Mouse (Mus musculus): ENCODE measurements around the gene Slc34a1. TPM values are rescaled to one million over a fixed set of nuclear protein-coding genes. Genes with fewer than 3 reads are reported as not detected.
A peak's percentile ranks its signal among the peaks of the same experiment; 100 is the strongest.

Gene Slc34a1
- polyA plus RNA-seq, 1 experiment from 2014 or later: not detected

DNA sequence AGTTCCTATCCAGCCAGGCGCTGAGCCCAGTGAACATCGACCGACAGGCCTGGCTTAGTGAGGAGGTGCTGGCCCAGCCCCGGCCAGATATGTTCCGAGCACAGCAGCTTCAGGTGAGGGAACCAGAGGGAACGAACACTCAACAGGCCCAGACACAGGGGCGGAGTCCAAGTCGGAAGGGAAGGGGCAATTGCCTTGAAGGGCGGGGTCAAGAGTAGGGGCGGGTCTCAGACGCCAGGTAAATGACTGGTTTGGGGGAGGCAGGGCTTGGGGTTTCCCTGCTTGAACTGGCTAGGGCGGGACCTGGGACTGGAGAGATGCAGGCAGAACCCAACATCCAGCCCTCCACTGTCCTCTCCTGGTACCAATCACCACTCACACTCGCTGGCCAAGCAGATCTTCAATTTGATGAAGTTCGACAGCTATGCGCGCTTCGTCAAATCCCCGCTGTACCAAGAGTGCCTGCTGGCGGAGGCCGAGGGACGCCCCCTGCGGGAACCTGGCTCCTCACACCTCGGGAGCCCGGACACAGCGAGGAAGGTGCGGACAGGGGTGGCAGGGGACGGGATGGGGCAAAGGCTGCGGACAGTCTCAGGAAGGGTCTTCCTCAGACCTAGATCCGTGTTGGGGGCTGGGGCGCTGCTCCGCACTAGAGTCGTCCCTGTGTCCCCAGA, 18.9 kb upstream of the Slc34a1 start:
- Histone ChIP-seq H3K36me3 (replicated peaks) (no peaks in the 10 kb centered on the region), H3K27ac (no peak overlapping the region), H3K4me1 (peaks cover 4% of the 10 kb centered on the region; the same call in 1 of the 2 replicates), H3K4me3 (replicated peaks) (no peak overlapping the region; the same call in 1 of the 2 replicates), H3K9ac (no peak overlapping the region), H3K9me3 (no peaks in the 10 kb centered on the region), H3K4me2 (no peak overlapping the region), H3K27me3 (peaks cover 77% of the 10 kb centered on the region)
- ATAC-seq (ENCODE audit: low FRiP score): no peak
- WGBS: 3% methylated on average over 32 of the region's 32 CpGs

GRCm38 (mm10) chr13:55381790-55382189, 16.2 kb upstream of the Slc34a1 start:
- no peak overlapping the region for H3K4me3 ChIP-seq (replicated peaks)
- no peak overlapping the region for H3K4me2 ChIP-seq
- no peak for ATAC-seq (ENCODE audit: low FRiP score)
- peaks cover 69% of the 10 kb centered on the region for H3K27me3 ChIP-seq
- H3K9me3 ChIP-seq: no peaks in the 10 kb centered on the region
- no peak overlapping the region for H3K9ac ChIP-seq
- H3K36me3 ChIP-seq (replicated peaks): no peaks in the 10 kb centered on the region
- WGBS: 82% methylated on average over 4 of the region's 4 CpGs
- H3K27ac ChIP-seq: no peak overlapping the region
- peaks cover 4% of the 10 kb centered on the region; the same call in 1 of the 2 replicates for H3K4me1 ChIP-seq

DNA sequence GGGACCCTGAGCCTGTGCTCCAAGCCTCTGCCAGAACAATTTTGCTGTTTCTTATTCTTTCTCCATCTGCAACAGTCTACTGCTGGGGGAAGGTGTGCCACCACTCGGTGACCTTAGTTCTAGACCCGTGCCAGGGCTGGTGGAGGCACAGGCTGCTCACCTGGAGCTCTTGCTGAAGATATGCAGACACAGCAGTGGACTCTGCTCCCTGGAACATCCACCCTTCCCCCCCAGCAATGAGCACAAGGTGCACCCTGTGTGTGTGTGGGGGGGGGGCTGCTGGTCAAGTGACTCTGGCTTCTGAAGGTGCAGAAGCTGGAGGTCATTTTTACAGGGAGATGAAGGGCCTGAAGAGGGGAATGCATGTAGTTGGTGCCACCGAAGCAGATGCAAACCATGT, 7.3 kb upstream of the Slc34a1 start:
- no peak overlapping the region for H3K4me2 ChIP-seq
- WGBS: 81% methylated on average over 3 of the region's 3 CpGs
- H3K9me3 ChIP-seq: no peaks in the 10 kb centered on the region
- H3K27me3 ChIP-seq: 0 out of 2 replicates have a peak, but pooled peaks cover 7% of the 10 kb centered on the region
- H3K4me3 ChIP-seq (replicated peaks): no peak overlapping the region
- no peak overlapping the region for H3K27ac ChIP-seq
- H3K9ac ChIP-seq: no peak overlapping the region
- no peaks in the 10 kb centered on the region for H3K4me1 ChIP-seq
- ATAC-seq (ENCODE audit: low FRiP score): no peak
- no peaks in the 10 kb centered on the region for H3K36me3 ChIP-seq (replicated peaks)

DNA sequence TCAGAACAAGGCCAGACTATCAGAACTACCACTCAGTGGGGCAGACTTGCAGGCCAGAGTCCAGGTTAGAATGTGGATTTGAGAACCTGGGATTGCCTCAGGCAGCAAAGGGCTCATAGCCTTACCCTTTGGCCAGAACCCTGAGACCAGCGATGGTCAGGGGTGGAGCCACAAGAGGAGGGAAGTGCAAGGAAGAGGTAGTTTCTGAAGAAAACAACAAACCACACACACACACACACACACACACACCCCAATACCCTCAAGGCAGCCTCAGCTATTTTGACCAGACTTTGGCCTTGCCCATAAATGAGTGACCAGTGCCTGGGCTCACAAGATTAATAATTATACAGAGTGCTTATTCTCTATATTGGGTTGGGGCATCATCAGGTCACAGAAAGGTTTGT, 6.4 kb upstream of the Slc34a1 start:
- Histone ChIP-seq H3K4me2 (no peak overlapping the region), H3K27me3 (0 out of 2 replicates have a peak, but pooled peaks cover 6% of the 10 kb centered on the region), H3K4me3 (replicated peaks) (no peak overlapping the region), H3K27ac (no peak overlapping the region), H3K4me1 (no peaks in the 10 kb centered on the region), H3K36me3 (replicated peaks) (no peaks in the 10 kb centered on the region), H3K9ac (no peak overlapping the region), H3K9me3 (no peaks in the 10 kb centered on the region)
- WGBS: 63% methylated on average over 1 of the region's 1 CpGs
- ATAC-seq (ENCODE audit: low FRiP score): no peak

DNA sequence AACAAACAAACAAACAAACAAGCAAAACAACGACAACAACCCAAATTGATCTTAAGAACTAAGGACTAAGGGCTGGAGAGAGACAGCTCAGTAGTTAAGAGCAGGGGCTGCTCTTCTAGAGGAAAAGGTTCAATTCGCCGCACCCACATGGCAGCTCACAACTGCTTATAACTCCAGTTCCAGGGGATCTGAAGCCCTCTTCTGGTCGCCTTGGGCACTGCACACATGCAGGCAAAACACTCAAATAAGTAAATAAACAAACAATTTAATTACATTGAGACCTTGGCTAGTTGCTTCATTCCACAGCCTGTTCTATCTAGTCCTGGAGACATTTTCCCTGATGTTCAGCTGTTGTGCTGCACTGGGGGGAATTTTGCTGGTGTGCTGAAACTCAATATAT, 5.1 kb upstream of the Slc34a1 start:
- no peak overlapping the region for H3K4me3 ChIP-seq (replicated peaks)
- WGBS: 74% methylated on average over 4 of the region's 4 CpGs

DNA sequence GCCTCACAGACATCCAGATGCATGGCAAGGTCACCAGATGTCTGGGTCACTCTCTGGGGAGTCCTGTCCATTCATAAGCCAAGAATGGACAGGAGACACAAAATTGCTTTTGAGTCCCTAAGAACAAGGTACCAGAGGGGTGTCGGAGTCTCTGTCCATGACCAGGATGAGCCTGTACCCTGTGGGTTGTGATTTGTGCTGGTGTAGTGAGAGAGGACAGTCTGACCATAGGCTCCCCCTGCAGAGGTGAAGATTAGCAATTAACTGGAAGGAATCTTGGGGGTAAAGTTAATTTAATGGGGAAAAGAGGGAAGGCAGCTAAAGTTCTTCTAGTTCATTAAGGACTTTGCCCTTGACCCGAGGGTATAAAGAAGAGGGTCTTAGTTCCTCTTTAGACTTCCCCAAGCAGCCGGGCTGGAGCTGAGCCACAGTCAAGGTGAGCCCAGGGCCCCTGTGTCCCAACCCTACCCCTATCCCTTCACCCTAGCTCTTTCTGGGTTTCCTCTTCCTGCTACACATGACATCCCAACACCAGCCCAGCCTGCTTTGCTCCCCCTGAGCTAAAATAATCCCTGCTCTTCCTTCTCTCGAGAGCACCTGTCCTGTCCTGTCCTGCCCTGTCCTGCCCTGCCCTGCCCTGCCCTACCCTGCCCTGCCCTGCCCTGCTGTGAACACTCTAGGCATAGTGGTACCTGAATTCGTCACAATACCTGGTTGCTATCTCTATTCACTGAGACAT, 1.5 kb downstream of the Slc34a1 start:
- H3K36me3 ChIP-seq (replicated peaks): no peaks in the 10 kb centered on the region
- no peak overlapping the region for H3K4me2 ChIP-seq
- H3K27ac ChIP-seq: no peak overlapping the region
- H3K9me3 ChIP-seq: no peaks in the 10 kb centered on the region
- ATAC-seq (ENCODE audit: low FRiP score): no peak
- H3K9ac ChIP-seq: no peak overlapping the region
- peaks cover 30% of the 10 kb centered on the region for H3K27me3 ChIP-seq
- H3K4me1 ChIP-seq: peaks cover 14% of the 10 kb centered on the region
- 71% methylated on average over 5 of the region's 5 CpGs for WGBS
- H3K4me3 ChIP-seq (replicated peaks): no peak overlapping the region

More for the DNA sequence above, 5.1 kb upstream of the Slc34a1 start:
- H3K4me2 ChIP-seq: no peak overlapping the region
- H3K9me3 ChIP-seq: no peaks in the 10 kb centered on the region
- H3K36me3 ChIP-seq (replicated peaks): no peaks in the 10 kb centered on the region
- 0 out of 2 replicates have a peak, but pooled peaks cover 2% of the 10 kb centered on the region for H3K27me3 ChIP-seq
- no peaks in the 10 kb centered on the region for H3K4me1 ChIP-seq
- H3K27ac ChIP-seq: no peak overlapping the region
- ATAC-seq (ENCODE audit: low FRiP score): no peak
- H3K9ac ChIP-seq: no peak overlapping the region

- Histone ChIP-seq H3K27me3 (peaks cover 30% of the 10 kb centered on the region), H3K4me2 (no peak overlapping the region), H3K9ac (no peak overlapping the region), H3K4me1 (peaks cover 15% of the 10 kb centered on the region), H3K4me3 (replicated peaks) (no peak overlapping the region), H3K9me3 (no peaks in the 10 kb centered on the region), H3K36me3 (replicated peaks) (no peaks in the 10 kb centered on the region), H3K27ac (no peak overlapping the region)
- WGBS: 88% methylated on average over 1 of the region's 1 CpGs
- ATAC-seq (ENCODE audit: low FRiP score): no peak
Observed at GRCm38 (mm10) chr13:55400039-55400346, 2.0 kb downstream of the Slc34a1 start.

DNA sequence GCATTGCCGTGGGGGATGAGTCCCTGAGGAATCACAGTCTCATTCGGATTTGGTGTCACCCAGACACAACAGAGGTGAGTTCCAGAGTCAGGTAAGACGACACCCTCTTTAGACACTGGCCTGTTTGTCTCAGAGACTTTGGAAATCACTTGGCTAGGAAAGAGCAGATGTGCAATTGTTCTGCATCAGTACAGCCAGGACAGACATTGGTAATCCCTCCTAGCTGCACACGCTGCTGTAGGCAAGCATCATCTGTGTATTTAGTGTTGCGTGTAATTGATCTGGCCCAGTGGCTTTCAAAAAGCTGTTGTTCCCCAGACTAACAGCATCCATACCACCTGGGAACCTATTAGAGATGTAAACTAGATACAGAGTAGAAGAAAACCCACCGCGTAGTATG, 5.3 kb downstream of the Slc34a1 start:
- no peaks in the 10 kb centered on the region for H3K36me3 ChIP-seq (replicated peaks)
- ATAC-seq (ENCODE audit: low FRiP score): no peak
- no peak overlapping the region for H3K4me3 ChIP-seq (replicated peaks)
- H3K4me1 ChIP-seq: peaks cover 25% of the 10 kb centered on the region
- H3K9ac ChIP-seq: no peak overlapping the region
- H3K9me3 ChIP-seq: no peaks in the 10 kb centered on the region
- WGBS: 71% methylated on average over 7 of the region's 7 CpGs
- H3K4me2 ChIP-seq: no peak overlapping the region
- peaks cover 30% of the 10 kb centered on the region for H3K27me3 ChIP-seq
- no peak overlapping the region for H3K27ac ChIP-seq

DNA sequence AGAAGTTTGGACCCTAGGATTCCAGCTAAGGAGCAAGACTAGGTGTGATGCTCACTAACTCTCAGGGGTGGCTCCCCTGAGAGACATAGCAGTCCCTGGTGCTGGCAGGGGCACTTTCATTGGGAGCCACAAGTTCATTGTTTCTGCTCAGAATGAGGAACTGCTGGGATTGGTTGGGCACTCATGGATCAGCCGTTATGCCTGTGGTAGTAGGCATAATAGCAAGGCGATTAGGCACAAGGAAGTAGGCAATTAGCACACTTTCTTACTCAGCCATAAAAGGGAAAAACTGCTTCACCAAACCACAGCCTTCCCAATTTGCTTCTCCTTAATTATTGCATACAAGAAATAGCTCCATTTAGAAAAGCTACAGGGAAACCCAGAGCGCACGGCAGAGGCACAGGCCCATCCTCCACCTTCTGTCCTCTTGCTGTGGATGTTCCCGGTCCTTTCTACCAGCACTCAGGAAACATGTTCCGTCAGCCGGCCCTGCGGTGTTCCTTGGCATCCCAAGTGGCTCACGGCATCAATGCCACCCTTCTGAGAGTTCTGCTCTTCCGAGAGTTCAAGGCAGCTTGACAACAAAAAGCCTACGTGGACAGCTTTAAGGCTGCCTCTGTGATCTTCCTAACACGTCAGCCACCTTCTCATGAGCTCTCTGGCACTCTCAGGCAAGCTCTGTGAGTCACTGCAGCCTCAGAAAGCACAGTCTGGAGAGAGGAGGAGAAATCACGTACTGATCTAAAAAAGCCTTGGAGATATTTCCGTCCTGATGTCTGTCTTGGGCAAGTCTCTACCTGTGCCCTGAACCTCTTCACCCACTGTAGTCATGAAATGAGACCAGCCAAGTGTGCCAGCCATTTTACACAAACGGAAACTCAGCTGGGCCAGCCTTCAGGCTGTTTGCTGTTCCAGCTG, 6.2 kb downstream of the Slc34a1 start:
- peak overlapping the region; percentile 59; the same call in 1 of the 2 replicates for H3K27ac ChIP-seq
- peaks cover 27% of the 10 kb centered on the region for H3K27me3 ChIP-seq
- no peak overlapping the region for H3K4me2 ChIP-seq
- ATAC-seq (ENCODE audit: low FRiP score): no peak
- WGBS: 61% methylated on average over 15 of the region's 15 CpGs
- no peak overlapping the region for H3K9ac ChIP-seq
- H3K4me3 ChIP-seq (replicated peaks): no peak overlapping the region
- peaks cover 25% of the 10 kb centered on the region for H3K4me1 ChIP-seq
- H3K9me3 ChIP-seq: no peaks in the 10 kb centered on the region
- H3K36me3 ChIP-seq (replicated peaks): no peaks in the 10 kb centered on the region

DNA sequence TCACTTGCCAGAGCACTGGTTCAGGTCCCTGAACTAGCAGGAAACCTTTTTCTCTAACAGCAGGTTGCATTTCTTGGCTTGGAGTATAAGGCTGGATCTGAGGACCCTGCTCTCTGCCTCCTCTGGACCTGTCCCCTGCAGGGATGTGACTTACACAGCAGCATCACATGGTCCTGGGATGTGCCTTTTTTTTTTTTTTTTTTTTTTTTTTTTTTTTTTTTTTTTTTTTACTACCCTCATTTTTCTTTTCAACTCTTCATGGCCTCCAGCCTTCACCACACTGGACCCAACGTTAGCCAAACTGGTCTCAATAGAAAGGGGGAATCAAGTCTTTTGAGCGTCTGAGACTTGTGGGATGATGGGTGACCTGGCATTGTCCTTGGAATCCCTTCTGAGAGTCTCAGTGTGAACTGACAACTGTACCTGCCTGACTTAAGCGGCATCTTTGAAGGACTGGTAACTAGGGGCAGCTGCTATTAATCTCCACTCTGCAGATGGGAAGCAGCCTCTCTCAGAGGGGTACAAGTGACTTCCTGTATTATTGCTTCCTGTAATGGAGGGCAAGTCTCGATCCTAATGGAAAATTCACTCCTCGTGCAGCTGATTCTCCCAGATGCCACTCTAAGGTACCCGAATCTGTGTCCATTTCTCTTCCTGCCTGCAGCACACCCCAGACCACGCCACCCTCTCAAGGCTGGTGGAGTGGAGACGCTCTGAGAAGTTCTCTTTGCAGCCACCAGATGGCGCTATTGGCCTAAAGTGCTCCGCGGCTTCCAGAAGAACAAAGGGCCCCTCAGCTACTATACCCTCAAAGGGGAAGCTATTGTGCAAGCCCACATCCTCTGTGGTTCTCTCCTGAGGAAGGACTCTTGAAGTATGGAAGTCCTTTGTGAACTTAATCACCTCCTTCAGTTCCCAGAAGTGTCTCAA, 7.1 kb downstream of the Slc34a1 start:
- peak overlapping the region; percentile 40; the same call in 1 of the 2 replicates for H3K9ac ChIP-seq
- WGBS: 14% methylated on average over 11 of the region's 11 CpGs
- peak; percentile 92 for ATAC-seq (ENCODE audit: low FRiP score)
- H3K4me3 ChIP-seq (replicated peaks): no peak overlapping the region
- H3K27ac ChIP-seq: peak overlapping the region; percentile 71
- peak overlapping the region; percentile 17 for H3K4me2 ChIP-seq
- H3K27me3 ChIP-seq: peaks cover 20% of the 10 kb centered on the region
- H3K4me1 ChIP-seq: peaks cover 25% of the 10 kb centered on the region
- no peaks in the 10 kb centered on the region for H3K36me3 ChIP-seq (replicated peaks)
- H3K9me3 ChIP-seq: no peaks in the 10 kb centered on the region

GRCm38 (mm10) chr13:55405783-55406390, 7.9 kb downstream of the Slc34a1 start:
- peaks cover 25% of the 10 kb centered on the region for H3K4me1 ChIP-seq
- H3K27me3 ChIP-seq: peaks cover 17% of the 10 kb centered on the region
- H3K9me3 ChIP-seq: no peaks in the 10 kb centered on the region
- peak overlapping the region; percentile 17; the same call in 1 of the 2 replicates for H3K4me2 ChIP-seq
- peak overlapping the region; percentile 71 for H3K27ac ChIP-seq
- H3K36me3 ChIP-seq (replicated peaks): no peaks in the 10 kb centered on the region
- H3K4me3 ChIP-seq (replicated peaks): no peak overlapping the region
- peak; percentile 47 for ATAC-seq (ENCODE audit: low FRiP score)
- WGBS: 60% methylated on average over 13 of the region's 13 CpGs
- H3K9ac ChIP-seq: peak overlapping the region; percentile 40; the same call in 1 of the 2 replicates
